Mouse (Mus musculus): ENCODE measurements around the gene Vamp3. TPM values are rescaled to one million over a fixed set of nuclear protein-coding genes. Genes with fewer than 3 reads are reported as not detected.
A peak's percentile ranks its signal among the peaks of the same experiment; 100 is the strongest.

Gene Vamp3
- total and polyA plus RNA-seq, 2 experiments from 2014 or later: 47.1 to 48.8 TPM

- Histone ChIP-seq H3K4me2 (ENCODE audit: low read depth) (no peak overlapping the region), H3K27me3 (ENCODE audit: insufficient read depth, low read length) (no peaks in the 10 kb centered on the region), H3K9me3 (ENCODE audit: low read length) (no peaks in the 10 kb centered on the region), H3K4me3 (ENCODE audit: low read depth, low read length) (no peak overlapping the region), H3K36me3 (ENCODE audit: insufficient read depth) (peaks cover 53% of the 10 kb centered on the region), H3K4me1 (ENCODE audit: insufficient read depth) (peaks cover 1% of the 10 kb centered on the region; the same call in 1 of the 2 replicates), H3K9ac (no peak overlapping the region), H3K27ac (ENCODE audit: low read depth, low read length) (no peak overlapping the region)
- DNase-seq: no peak
- 89% methylated on average over 1 of the region's 1 CpGs for WGBS
- no peak for TF ChIP-seq CTCF (IDR thresholded peaks at IDR 0.05; ENCODE audit: low read depth)
- ATAC-seq: no peak
These were observed 6.6 kb downstream of the Vamp3 start for GRCm38 (mm10) chr4:151051162-151051561.

- DNase-seq (no peak), ATAC-seq (no peak)
- Histone ChIP-seq H3K27ac (ENCODE audit: low read depth, low read length) (no peak overlapping the region), H3K9ac (no peak overlapping the region), H3K9me3 (ENCODE audit: low read length) (no peaks in the 10 kb centered on the region), H3K36me3 (ENCODE audit: insufficient read depth) (peaks cover 39% of the 10 kb centered on the region), H3K4me2 (ENCODE audit: low read depth) (no peak overlapping the region), H3K27me3 (ENCODE audit: insufficient read depth, low read length) (no peaks in the 10 kb centered on the region), H3K4me3 (ENCODE audit: low read depth, low read length) (no peak overlapping the region), H3K4me1 (ENCODE audit: insufficient read depth) (no peaks in the 10 kb centered on the region; the same call in 1 of the 2 replicates)
- TF ChIP-seq CTCF (IDR thresholded peaks at IDR 0.05; ENCODE audit: low read depth): no peak
- WGBS: 76% methylated on average over 3 of the region's 3 CpGs
These were observed 11.2 kb downstream of the Vamp3 start for GRCm38 (mm10) chr4:151046524-151046923.

GRCm38 (mm10) chr4:151044944-151045570, 12.7 kb downstream of the Vamp3 start:
- ATAC-seq (no peak), DNase-seq (no peak)
- H3K9me3 ChIP-seq (ENCODE audit: low read length): no peaks in the 10 kb centered on the region
- no peak overlapping the region for H3K27ac ChIP-seq (ENCODE audit: low read depth, low read length)
- peaks cover 27% of the 10 kb centered on the region for H3K36me3 ChIP-seq (ENCODE audit: insufficient read depth)
- peak overlapping the region; percentile 32 for H3K9ac ChIP-seq
- H3K4me1 ChIP-seq (ENCODE audit: insufficient read depth): no peaks in the 10 kb centered on the region; the same call in 1 of the 2 replicates
- 4% methylated on average over 21 of the region's 21 CpGs for WGBS
- H3K27me3 ChIP-seq (ENCODE audit: insufficient read depth, low read length): no peaks in the 10 kb centered on the region
- peak overlapping the region; percentile 92 for H3K4me2 ChIP-seq (ENCODE audit: low read depth)
- no peak for TF ChIP-seq CTCF (IDR thresholded peaks at IDR 0.05; ENCODE audit: low read depth)
- peak overlapping the region; percentile 60 for H3K4me3 ChIP-seq (ENCODE audit: low read depth, low read length)

GRCm38 (mm10) chr4:151044037-151044943, 13.5 kb downstream of the Vamp3 start, which contains the start of gene Per3:
Per3 (minus strand) TSS chr4:151044665.
- no peak within 1 kb of the TSS for H3K27ac ChIP-seq (ENCODE audit: low read depth, low read length)
- 3% methylated on average over 76 of the region's 79 CpGs for WGBS
- no peaks in the 10 kb centered on the region for H3K27me3 ChIP-seq (ENCODE audit: insufficient read depth, low read length)
- TF ChIP-seq CTCF (IDR thresholded peaks at IDR 0.05; ENCODE audit: low read depth): no peak
- peak within 1 kb of the TSS; percentile 32 for H3K9ac ChIP-seq
- DNase-seq: peak; percentile 89
- no peaks in the 10 kb centered on the region for H3K9me3 ChIP-seq (ENCODE audit: low read length)
- H3K36me3 ChIP-seq (ENCODE audit: insufficient read depth): peaks cover 21% of the 10 kb centered on the region
- H3K4me1 ChIP-seq (ENCODE audit: insufficient read depth): no peaks in the 10 kb centered on the region; the same call in 1 of the 2 replicates
- peak within 1 kb of the TSS; percentile 60 for H3K4me3 ChIP-seq (ENCODE audit: low read depth, low read length)
- ATAC-seq: peak; percentile 97
- peak within 1 kb of the TSS; percentile 92 for H3K4me2 ChIP-seq (ENCODE audit: low read depth)

- DNase-seq: no peak
- H3K27me3 ChIP-seq (ENCODE audit: insufficient read depth, low read length): no peaks in the 10 kb centered on the region
- H3K4me3 ChIP-seq (ENCODE audit: low read depth, low read length): peak overlapping the region; percentile 60; the same call in 1 of the 2 replicates
- peaks cover 17% of the 10 kb centered on the region for H3K36me3 ChIP-seq (ENCODE audit: insufficient read depth)
- WGBS: 40% methylated on average over 5 of the region's 5 CpGs
- TF ChIP-seq CTCF (IDR thresholded peaks at IDR 0.05; ENCODE audit: low read depth): no peak
- no peak overlapping the region for H3K27ac ChIP-seq (ENCODE audit: low read depth, low read length)
- H3K4me1 ChIP-seq (ENCODE audit: insufficient read depth): no peaks in the 10 kb centered on the region; the same call in 1 of the 2 replicates
- no peak for ATAC-seq
- no peak overlapping the region for H3K9ac ChIP-seq
- H3K4me2 ChIP-seq (ENCODE audit: low read depth): peak overlapping the region; percentile 92; the same call in 1 of the 2 replicates
- no peaks in the 10 kb centered on the region for H3K9me3 ChIP-seq (ENCODE audit: low read length)
These were observed 14.5 kb downstream of the Vamp3 start for GRCm38 (mm10) chr4:151043281-151043680.

GRCm38 (mm10) chr4:151041506-151041905, 16.3 kb downstream of the Vamp3 start:
- no peaks in the 10 kb centered on the region; the same call in 1 of the 2 replicates for H3K4me1 ChIP-seq (ENCODE audit: insufficient read depth)
- ATAC-seq (no peak), DNase-seq (no peak)
- no peak overlapping the region for H3K9ac ChIP-seq
- H3K27ac ChIP-seq (ENCODE audit: low read depth, low read length): no peak overlapping the region
- peaks cover 3% of the 10 kb centered on the region; the same call in 1 of the 2 replicates for H3K36me3 ChIP-seq (ENCODE audit: insufficient read depth)
- no peaks in the 10 kb centered on the region for H3K9me3 ChIP-seq (ENCODE audit: low read length)
- H3K4me3 ChIP-seq (ENCODE audit: low read depth, low read length): no peak overlapping the region
- no peak overlapping the region for H3K4me2 ChIP-seq (ENCODE audit: low read depth)
- WGBS: 90% methylated on average over 5 of the region's 5 CpGs
- no peaks in the 10 kb centered on the region for H3K27me3 ChIP-seq (ENCODE audit: insufficient read depth, low read length)
- TF ChIP-seq CTCF (IDR thresholded peaks at IDR 0.05; ENCODE audit: low read depth): no peak

Measured in forebrain, postnatal 0 days (tissue).